Comparison of ENCODE assay signal across 14 mouse cellular contexts in genomic region chr15:36937067-36937657, GRCm38 (mm10).
A peak's percentile ranks its signal among the peaks of the same experiment; 100 is the strongest.
DNase-seq lines count a peak whose midpoint lies in the region; ATAC-seq and TF ChIP-seq lines count a peak whose summit lies in the region.
"Had no signal": no experiment of that assay in that cellular context is flagged by ENCODE, and none has a peak within 500 bp of the region (broad histone marks: within the 10 kb centered on the region; RNA-seq: fewer than 3 reads in every experiment).

No protein-coding gene starts in this region.

- peak; percentile 51 for DNase-seq in cerebellum, adult 9-10 months
- DNase-seq in cerebellum, adult 11 months, result no peak
- DNase-seq in kidney, postnatal 0 days (ENCODE audit: low spot score), result no peak
- no peak for DNase-seq in kidney, postnatal 4 days
- DNase-seq in G1E (ENCODE audit: low spot score), result no peak
- no peak for DNase-seq in kidney, adult 18-20 months
- no peak for DNase-seq in testis, postnatal 14 days (ENCODE audit: low spot score)
- DNase-seq: cerebellum, adult 9-11 months; gastrocnemius, postnatal 36 days; liver, embryonic 13.5 days had no signal

- H3K4me1 ChIP-seq in kidney, postnatal 0 days (replicated peaks; ENCODE audit: insufficient read depth, low read length), result peaks cover 8% of the 10 kb centered on the region; the same call in 1 of the 2 replicates
- H3K4me1 ChIP-seq in G1E (ENCODE audit: insufficient read depth, low read depth, low read length), result peaks cover 59% of the 10 kb centered on the region
- H3K4me1 ChIP-seq in megakaryocyte, embryonic 14.5 days, result peaks cover 81% of the 10 kb centered on the region

- no peaks in the 10 kb centered on the region for H3K9me3 ChIP-seq in kidney, postnatal 0 days (replicated peaks; ENCODE audit: low read length)
- H3K9me3 ChIP-seq in G1E (replicated peaks), result no peaks in the 10 kb centered on the region
- H3K9me3 ChIP-seq in megakaryocyte, embryonic 14.5 days, result 0 out of 2 replicates have a peak, but pooled peaks cover 4% of the 10 kb centered on the region
- H3K9me3 ChIP-seq: embryonic facial prominence, embryonic 15.5 days; liver, embryonic 13.5 days had no signal

- no peaks in the 10 kb centered on the region for H3K27me3 ChIP-seq in kidney, postnatal 0 days (ENCODE audit: insufficient read depth, low read length)
- 0 out of 2 replicates have a peak, but pooled peaks cover 5% of the 10 kb centered on the region for H3K27me3 ChIP-seq in G1E (ENCODE audit: insufficient read depth, low read length)
- peaks cover 6% of the 10 kb centered on the region for H3K27me3 ChIP-seq in megakaryocyte, embryonic 14.5 days (replicated peaks)
- H3K27me3 ChIP-seq: embryonic facial prominence, embryonic 15.5 days; liver, embryonic 13.5 days had no signal

- H3K27ac ChIP-seq in kidney, postnatal 0 days, result 0 out of 2 replicates have a peak overlapping the region, but pooled peaks have one; percentile 25
- H3K27ac ChIP-seq: macrophage had no signal

- no peak for TF ChIP-seq CTCF in kidney, postnatal 0 days (IDR thresholded peaks at IDR 0.05; ENCODE audit: low read depth)
- no peak for TF ChIP-seq CTCF in G1E (IDR thresholded peaks at IDR 0.05; ENCODE audit: low read depth, low read length)

- 75% methylated on average over 11 of the region's 11 CpGs for WGBS in kidney, postnatal 0 days

- H3K36me3 ChIP-seq in kidney, postnatal 0 days (ENCODE audit: insufficient read depth, low read length), result no peaks in the 10 kb centered on the region
- H3K36me3 ChIP-seq in G1E (replicated peaks), result no peaks in the 10 kb centered on the region
- H3K36me3 ChIP-seq in megakaryocyte, embryonic 14.5 days (replicated peaks; ENCODE audit: low read length), result peaks cover 14% of the 10 kb centered on the region
- H3K36me3 ChIP-seq: embryonic facial prominence, embryonic 15.5 days; liver, embryonic 13.5 days had no signal

- H3K4me2 ChIP-seq in kidney, postnatal 0 days (ENCODE audit: low read length), result no peak overlapping the region

- H3K9ac ChIP-seq in kidney, postnatal 0 days (ENCODE audit: low read depth, low read length), result no peak overlapping the region
- H3K9ac ChIP-seq: embryonic facial prominence, embryonic 15.5 days had no signal

- ATAC-seq in kidney, postnatal 0 days (replicated peaks; ENCODE audit: low FRiP score, low read depth), result no peak
- no peak for ATAC-seq in G1E (ENCODE audit: extremely low read depth, insufficient number of reproducible peaks, low FRiP score, poor library complexity, severe bottlenecking)
- ATAC-seq: activated CD4-positive, CD25-positive, alpha-beta regulatory T cell, adult 4 months had no signal

- H3K4me3 ChIP-seq in kidney, postnatal 0 days (replicated peaks; ENCODE audit: low read depth, low read length), result no peak overlapping the region
- H3K4me3 ChIP-seq in G1E (ENCODE audit: low read depth, low read length), result peak overlapping the region; percentile 22; the same call in 1 of the 2 replicates
- peak overlapping the region; percentile 68 for H3K4me3 ChIP-seq in megakaryocyte, embryonic 14.5 days (replicated peaks)
